Mouse (Mus musculus) layer of hippocampus, adult 18-20 months (tissue): ENCODE data around the gene Armcx5. TPM values are rescaled to one million over a fixed set of nuclear protein-coding genes. Genes with fewer than 3 reads are reported as not detected.

Experiments
- microRNA-seq, 2 experiments: library from miRNA; unstranded; fragments of <30 nt; microRNA quantifications; one replicate each; pipeline ENCODE4 v1.2.0; 2021
- total RNA-seq, 2 experiments: library from RNA; stranded (reverse); gene quantifications; 2 replicates each; pipeline ENCODE4 v1.2.3; 2021

Gene Armcx5
- total RNA-seq, 2 experiments from 2014 or later = 24.1 to 25.4 TPM

Small RNAs within 50 kb of the gene (microRNA-seq; reads per million reads assigned to microRNA genes)
- gene Mir1970 = 0 reads per million in 2 experiments
- 0 to 0.74 reads per million in 2 experiments for gene Mir7646

Other genes with a start within 250 kb of the Armcx5 start
- not detected for gene AV320801, start 248.1 kb upstream of the Armcx5 start, total RNA-seq
- gene Nxf7, start 144.0 kb upstream of the Armcx5 start, total RNA-seq = not detected
- not detected for gene Prame, start 115.0 kb upstream of the Armcx5 start, total RNA-seq
- not detected for gene Tcp11x2, start 48.9 kb upstream of the Armcx5 start, total RNA-seq
- not detected for gene Tmsb15a, start 17.5 kb upstream of the Armcx5 start, total RNA-seq
- 100 to 1,000 TPM; 321 to 325 TPM for gene Gprasp1, start within 50 bp of the Armcx5 start, total RNA-seq
- gene Bhlhb9, start 54.9 kb downstream of the Armcx5 start, total RNA-seq = 10 to 100 TPM; 67.0 to 73.8 TPM
- 100 to 1,000 TPM; 194 to 223 TPM for gene Gprasp2, start 96.3 kb downstream of the Armcx5 start, total RNA-seq